Mouse (Mus musculus) testis, adult 2 months (tissue): ENCODE results near the gene Gin1.

Experiments
- CTCF ChIP-seq: fragments of 200-500 bp; IDR thresholded peaks from 2 replicates; pipeline ENCODE4 v1.5.1; 2012; ENCODE audit warnings: low read depth, mild to moderate bottlenecking, inconsistent platforms, low read length, moderate library complexity; ENCODE audit not compliant: control insufficient read depth, insufficient read depth, insufficient replicate concordance
- POLR2A ChIP-seq: fragments of 200-500 bp; IDR thresholded peaks from 2 replicates; pipeline ENCODE4 v1.6.1; 2012; ENCODE audit warnings: low read depth, mild to moderate bottlenecking, inconsistent platforms, low read length, moderate library complexity; ENCODE audit not compliant: control insufficient read depth

GRCm38 (mm10) chr1:97773362-97773761 is 3.4 kb downstream of the Gin1 start:
- TF ChIP-seq POLR2A (no peak), CTCF (no peak)
